Mouse (Mus musculus) heart, postnatal 0 days (tissue): Measurements from ENCODE around the gene Fam129a.

Source experiments
- CTCF ChIP-seq: IDR thresholded peaks from 2 replicates; pipeline ENCODE4 v1.5.1; 2016; ENCODE audit warnings: antibody characterized with exemption, control low read depth, low read depth
- EP300 ChIP-seq: IDR thresholded peaks from 2 replicates; pipeline ENCODE4 v1.6.1; 2016; ENCODE audit warnings: antibody characterized with exemption, low read depth

- TF ChIP-seq CTCF (no peak), EP300 (no peak)
Observed at GRCm38 (mm10) chr1:151626631-151627030, 55.6 kb downstream of the Fam129a start.
